Mouse (Mus musculus) forebrain, embryonic 14.5 days (tissue): ENCODE results near the gene Myo1d. TPM values are rescaled to one million over a fixed set of nuclear protein-coding genes. Genes with fewer than 3 reads are reported as not detected.
A peak's percentile ranks its signal among the peaks of the same experiment; 100 is the strongest.

ENCODE experiments used
- ATAC-seq: fragments of 200-750 bp; cut with Nextera tagmentation; 2 replicates; pipeline ENCODE4 v1.8.0; 2017; ENCODE audit warnings: mild to moderate bottlenecking, moderate library complexity
- DNase-seq: peaks from one replicate; pipeline ENCODE4 v3.0.0-alpha.2; 2015; ENCODE audit warnings: low spot score
- H3K27ac ChIP-seq: fragments of 300-500 bp; sonication (generic); 2 replicates; pipeline ENCODE4 v1.5.1; 2014; ENCODE audit warnings: low read depth, mild to moderate bottlenecking, control low read depth, low read length, moderate library complexity
- H3K27me3 ChIP-seq: fragments of 300-500 bp; sonication (generic); replicated peaks from 2 replicates; pipeline ENCODE4 v1.6.1; 2014; ENCODE audit warnings: low read length, control low read depth, mixed read lengths; ENCODE audit not compliant: control insufficient read depth, insufficient read depth
- H3K36me3 ChIP-seq: fragments of 300-500 bp; sonication (generic); 2 replicates; pipeline ENCODE4 v1.6.1; 2014; ENCODE audit warnings: low read length, control low read depth; ENCODE audit not compliant: control insufficient read depth, insufficient read depth
- H3K4me1 ChIP-seq: fragments of 300-500 bp; sonication (generic); 2 replicates; pipeline ENCODE4 v1.6.1; 2014; ENCODE audit warnings: antibody characterized with exemption, low read length, control low read depth; ENCODE audit not compliant: control insufficient read depth, insufficient read depth
- H3K4me2 ChIP-seq: fragments of 300-500 bp; sonication (generic); 2 replicates; pipeline ENCODE4 v1.6.1; 2014; ENCODE audit warnings: mild to moderate bottlenecking, control low read depth, low read length
- H3K4me3 ChIP-seq: fragments of 300-500 bp; sonication (generic); 2 replicates; pipeline ENCODE4 v1.5.1; 2014; ENCODE audit warnings: low read depth, low read length, control low read depth
- H3K9ac ChIP-seq: fragments of 300-500 bp; sonication (generic); 2 replicates; pipeline ENCODE4 v1.6.1; 2014; ENCODE audit warnings: mild to moderate bottlenecking, low read length, control low read depth, moderate library complexity
- H3K9me3 ChIP-seq: fragments of 300-500 bp; sonication (generic); replicated peaks from 2 replicates; pipeline ENCODE4 v1.6.1; 2016; ENCODE audit warnings: low read length, control low read depth, mixed read lengths; ENCODE audit not compliant: control insufficient read depth
- WGBS: fragments of 180-500 bp; shearing (Covaris S2); extraction: QIAGEN DNeasy Blood & Tissue Kit; methylation state at CpG from one replicate; pipeline ENCODE4 v1.1.7; 2014; 5-methylcytosine and 5-hydroxymethylcytosine counted together
- polyA plus RNA-seq: library from polyadenylated mRNA; unstranded; fragments of >200 nt; fragmentation: Nextera tagmentation; extraction: Ambion mirVana; gene quantifications from 2 replicates; pipeline ENCODE4 v1.2.1, GENCODE M21; 2014

Myo1d gene
- polyA plus RNA-seq, 1 experiment from 2014 or later = 1.3 TPM

DNA sequence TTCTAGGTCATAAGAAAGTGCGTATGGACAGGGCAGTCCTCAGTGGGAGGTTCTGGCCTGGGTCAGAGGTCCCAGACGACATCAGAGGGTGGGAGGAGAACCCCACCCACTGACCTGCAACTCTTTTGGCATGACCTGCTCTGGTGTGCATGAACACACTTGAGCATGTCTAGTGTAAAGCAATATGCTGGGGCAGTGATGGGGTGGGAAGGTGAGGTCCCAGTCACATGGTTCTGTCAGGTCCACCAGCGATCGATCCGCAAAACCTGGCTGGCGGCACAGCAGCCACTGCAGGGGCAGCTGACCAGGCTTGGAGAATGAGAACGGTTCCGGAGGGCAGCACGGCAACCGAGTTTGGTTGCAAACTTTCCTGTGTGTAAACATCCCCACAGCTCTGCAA is 297.5 kb downstream of the Myo1d start:
- 77% methylated on average over 10 of the region's 10 CpGs for WGBS
- Histone ChIP-seq H3K9ac (0 out of 2 replicates have a peak overlapping the region, but pooled peaks have one; percentile 35), H3K27ac (no peak overlapping the region; the same call in 1 of the 2 replicates), H3K4me1 (peaks cover 47% of the 10 kb centered on the region), H3K27me3 (no peaks in the 10 kb centered on the region), H3K36me3 (peaks cover 43% of the 10 kb centered on the region), H3K9me3 (no peaks in the 10 kb centered on the region), H3K4me2 (peak overlapping the region; percentile 82), H3K4me3 (peak overlapping the region; percentile 6; the same call in 1 of the 2 replicates)
- ATAC-seq (no peak), DNase-seq (no peak)

DNA sequence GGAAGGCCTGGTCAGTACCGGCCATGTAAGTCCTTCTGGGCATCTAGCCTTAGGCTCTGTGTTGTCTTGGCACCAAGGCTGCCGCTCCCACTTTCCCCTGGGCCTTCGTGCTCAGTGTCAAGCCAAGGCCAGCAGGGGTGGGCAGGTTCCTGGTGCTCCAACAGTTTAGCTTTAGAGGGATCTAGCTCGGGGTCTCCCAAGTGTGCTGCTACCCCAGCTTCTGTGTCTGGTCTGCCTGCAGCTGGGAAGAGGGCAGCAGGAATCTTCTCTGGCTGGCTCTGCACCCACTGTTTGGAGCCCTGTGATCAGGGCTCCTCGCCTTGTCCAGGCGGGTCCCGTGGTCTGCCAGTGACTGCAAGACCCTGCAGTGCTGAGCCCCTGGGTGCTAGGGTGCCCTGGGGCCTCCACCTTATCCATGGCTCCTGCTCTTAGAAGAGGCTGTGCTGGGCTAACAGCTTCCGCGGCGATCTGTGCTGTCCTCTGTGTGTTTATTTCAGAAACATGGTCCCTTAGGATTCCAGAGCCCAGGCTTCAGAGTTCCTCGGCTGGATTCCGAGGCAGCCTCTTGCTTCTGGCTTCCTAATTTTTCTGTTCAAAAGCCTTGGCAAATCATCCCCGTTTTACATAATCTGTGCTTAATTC is 298.3 kb downstream of the Myo1d start:
- peaks cover 43% of the 10 kb centered on the region for H3K36me3 ChIP-seq
- H3K9me3 ChIP-seq = no peaks in the 10 kb centered on the region
- peak overlapping the region; percentile 82 for H3K4me2 ChIP-seq
- no peak overlapping the region for H3K27ac ChIP-seq
- H3K9ac ChIP-seq = peak overlapping the region; percentile 57
- DNase-seq (no peak), ATAC-seq (no peak)
- peaks cover 46% of the 10 kb centered on the region for H3K4me1 ChIP-seq
- no peaks in the 10 kb centered on the region for H3K27me3 ChIP-seq
- WGBS = 76% methylated on average over 13 of the region's 13 CpGs
- H3K4me3 ChIP-seq = peak overlapping the region; percentile 89

DNA sequence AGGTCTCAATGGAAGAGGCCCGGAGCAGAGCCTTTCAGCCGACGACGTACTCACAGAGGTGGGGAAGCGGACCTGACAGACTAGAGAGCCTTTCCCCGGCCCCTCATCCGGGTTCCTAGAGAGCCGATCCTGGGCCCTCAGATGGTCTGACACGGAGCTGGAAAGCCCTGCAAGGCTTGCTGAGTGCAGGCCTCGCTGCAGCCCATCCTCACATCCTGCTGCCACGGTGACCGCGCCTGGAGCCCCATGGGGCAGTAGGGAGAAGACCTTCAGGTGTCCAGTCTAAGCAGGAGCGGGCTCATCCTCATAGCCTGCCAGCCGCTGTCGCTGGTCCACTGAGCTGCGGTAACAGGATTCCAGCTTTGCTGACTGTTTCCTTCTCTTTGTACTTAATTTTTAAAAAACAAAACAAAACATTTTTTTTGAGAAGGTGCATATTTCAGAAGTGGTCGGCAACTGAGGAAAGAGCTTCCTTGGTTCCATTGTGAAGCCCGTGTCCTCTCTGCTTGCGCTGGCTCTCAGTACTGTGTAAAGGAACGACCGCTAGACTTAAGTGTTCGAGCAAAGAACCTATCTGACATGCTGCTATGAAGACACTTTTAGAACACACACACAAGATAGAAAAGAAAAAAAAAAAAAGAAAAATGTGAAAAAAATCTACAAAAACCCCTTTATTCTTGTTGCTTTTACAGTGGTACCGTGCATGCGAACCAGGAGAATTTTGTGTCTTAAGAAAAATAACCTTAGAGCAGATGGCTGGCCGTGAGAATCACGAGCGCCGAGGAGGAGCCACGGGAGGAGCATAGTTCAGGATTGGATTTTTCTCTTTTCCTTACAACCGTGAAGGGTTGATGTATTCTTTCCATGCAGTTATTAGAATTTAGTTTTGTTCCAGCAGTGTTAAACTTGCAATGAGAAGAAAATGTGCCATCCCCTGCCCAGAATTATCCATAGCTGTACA is 299.6 kb downstream of the Myo1d start:
- H3K27me3 ChIP-seq = no peaks in the 10 kb centered on the region
- WGBS = 68% methylated on average over 31 of the region's 31 CpGs
- peak overlapping the region; percentile 99 for H3K27ac ChIP-seq
- no peak for DNase-seq
- H3K36me3 ChIP-seq = peaks cover 43% of the 10 kb centered on the region
- peak overlapping the region; percentile 82 for H3K4me2 ChIP-seq
- H3K9ac ChIP-seq = peak overlapping the region; percentile 99
- H3K4me1 ChIP-seq = peaks cover 48% of the 10 kb centered on the region
- no peaks in the 10 kb centered on the region for H3K9me3 ChIP-seq
- no peak for ATAC-seq
- peak overlapping the region; percentile 89 for H3K4me3 ChIP-seq

DNA sequence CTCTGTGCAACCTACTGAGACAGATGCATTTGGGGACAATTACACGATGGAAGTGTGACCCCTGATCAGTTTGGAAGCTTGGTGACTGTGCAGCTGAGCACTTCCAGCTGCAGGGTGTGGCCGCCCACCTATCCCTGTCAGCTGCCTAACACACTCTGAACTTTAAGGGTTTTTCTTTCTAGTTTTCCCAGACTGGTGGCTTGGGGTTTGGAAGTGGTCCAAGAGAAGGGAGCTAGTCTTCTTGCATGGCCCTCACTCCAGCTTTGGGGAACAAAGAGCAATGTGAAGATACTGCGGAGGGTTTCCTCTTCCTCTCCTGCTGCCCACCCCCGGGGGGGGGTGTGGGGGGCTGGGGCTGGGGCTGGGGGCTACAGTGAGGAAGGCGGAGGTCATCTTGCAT is 300.4 kb downstream of the Myo1d start:
- peak overlapping the region; percentile 99 for H3K9ac ChIP-seq
- H3K36me3 ChIP-seq = peaks cover 44% of the 10 kb centered on the region
- no peaks in the 10 kb centered on the region for H3K9me3 ChIP-seq
- no peaks in the 10 kb centered on the region for H3K27me3 ChIP-seq
- 53% methylated on average over 3 of the region's 5 CpGs for WGBS
- peaks cover 40% of the 10 kb centered on the region for H3K4me1 ChIP-seq
- DNase-seq (peak; percentile 62), ATAC-seq (no peak)
- H3K4me3 ChIP-seq = peak overlapping the region; percentile 89
- H3K4me2 ChIP-seq = peak overlapping the region; percentile 82
- peak overlapping the region; percentile 99 for H3K27ac ChIP-seq

DNA sequence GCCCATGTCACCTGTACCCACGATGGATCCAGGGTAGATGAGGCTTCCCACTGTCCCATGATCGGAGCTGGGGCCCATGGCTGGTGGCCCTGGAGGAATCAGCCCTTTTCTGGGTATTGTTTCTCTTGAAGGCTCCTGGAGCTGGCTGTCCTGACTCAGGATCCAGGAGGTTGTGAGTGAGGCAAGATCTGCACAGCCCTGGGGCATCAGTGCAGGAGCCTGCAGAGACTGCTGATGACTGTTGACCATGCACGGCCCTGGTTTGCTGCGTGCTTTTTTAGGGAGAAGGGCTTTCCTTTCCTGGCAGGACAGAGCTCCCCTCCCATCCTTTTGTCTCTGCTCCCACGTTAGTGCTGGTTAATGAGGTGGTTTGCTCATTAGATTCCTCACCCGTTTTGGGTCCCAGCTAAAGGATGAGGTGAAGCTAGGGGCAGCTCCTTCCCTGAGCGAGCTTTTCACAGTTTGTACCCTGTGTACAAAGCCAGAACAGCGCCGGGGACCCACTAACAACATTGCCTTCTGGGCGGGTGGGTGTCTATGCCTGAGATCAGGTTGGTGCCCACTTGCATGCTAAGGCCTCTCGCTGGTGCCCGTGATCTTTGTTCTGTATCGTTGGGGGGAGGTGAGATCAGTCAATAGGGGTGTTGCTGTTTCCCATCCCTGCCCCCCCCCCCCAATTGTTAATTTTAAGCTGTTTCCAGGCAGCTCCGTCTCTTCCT is 301.0 kb downstream of the Myo1d start:
- H3K4me3 ChIP-seq = peak overlapping the region; percentile 89
- H3K4me2 ChIP-seq = peak overlapping the region; percentile 82
- 15% methylated on average over 14 of the region's 14 CpGs for WGBS
- H3K27ac ChIP-seq = peak overlapping the region; percentile 99
- ATAC-seq (no peak), DNase-seq (peak; percentile 43)
- peak overlapping the region; percentile 99 for H3K9ac ChIP-seq
- H3K4me1 ChIP-seq = peaks cover 35% of the 10 kb centered on the region
- no peaks in the 10 kb centered on the region for H3K9me3 ChIP-seq
- peaks cover 49% of the 10 kb centered on the region for H3K36me3 ChIP-seq
- no peaks in the 10 kb centered on the region for H3K27me3 ChIP-seq

DNA sequence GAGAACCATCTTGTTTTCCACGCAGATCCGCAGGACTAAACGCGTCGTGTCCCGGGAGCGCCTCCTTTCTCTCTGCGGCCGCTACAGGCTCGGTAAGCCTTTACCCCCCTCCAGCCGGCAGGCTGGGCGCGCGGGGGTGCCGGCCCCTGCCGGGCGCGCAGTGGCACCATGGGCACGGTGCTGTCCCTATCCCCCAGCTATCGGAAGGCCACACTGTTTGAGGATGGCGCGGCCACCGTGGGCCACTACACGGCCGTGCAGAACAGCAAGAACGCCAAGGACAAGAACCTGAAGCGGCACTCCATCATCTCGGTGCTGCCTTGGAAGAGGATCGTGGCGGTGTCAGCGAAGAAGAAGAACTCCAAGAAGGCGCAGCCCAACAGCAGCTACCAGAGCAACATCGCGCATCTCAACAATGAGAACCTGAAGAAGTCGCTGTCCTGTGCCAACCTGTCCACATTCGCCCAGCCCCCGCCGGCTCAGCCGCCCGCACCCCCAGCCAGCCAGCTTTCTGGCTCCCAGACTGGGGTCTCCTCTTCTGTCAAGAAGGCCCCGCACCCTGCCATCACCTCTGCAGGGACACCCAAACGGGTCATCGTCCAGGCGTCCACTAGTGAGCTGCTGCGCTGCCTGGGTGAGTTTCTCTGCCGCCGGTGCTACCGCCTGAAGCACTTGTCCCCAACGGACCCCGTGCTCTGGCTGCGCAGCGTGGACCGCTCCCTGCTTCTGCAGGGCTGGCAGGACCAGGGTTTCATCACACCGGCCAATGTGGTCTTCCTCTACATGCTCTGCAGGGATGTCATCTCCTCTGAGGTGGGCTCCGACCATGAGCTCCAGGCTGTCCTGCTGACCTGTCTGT is 302.3 kb downstream of the Myo1d start:
- DNase-seq = peak; percentile 50
- 13% methylated on average over 53 of the region's 55 CpGs for WGBS
- H3K9ac ChIP-seq = peak overlapping the region; percentile 99
- peaks cover 55% of the 10 kb centered on the region for H3K36me3 ChIP-seq
- ATAC-seq = peak; percentile 33
- no peaks in the 10 kb centered on the region for H3K9me3 ChIP-seq
- H3K4me1 ChIP-seq = peaks cover 26% of the 10 kb centered on the region
- H3K4me2 ChIP-seq = peak overlapping the region; percentile 82
- H3K27me3 ChIP-seq = no peaks in the 10 kb centered on the region
- H3K27ac ChIP-seq = peak overlapping the region; percentile 99
- peak overlapping the region; percentile 89 for H3K4me3 ChIP-seq

DNA sequence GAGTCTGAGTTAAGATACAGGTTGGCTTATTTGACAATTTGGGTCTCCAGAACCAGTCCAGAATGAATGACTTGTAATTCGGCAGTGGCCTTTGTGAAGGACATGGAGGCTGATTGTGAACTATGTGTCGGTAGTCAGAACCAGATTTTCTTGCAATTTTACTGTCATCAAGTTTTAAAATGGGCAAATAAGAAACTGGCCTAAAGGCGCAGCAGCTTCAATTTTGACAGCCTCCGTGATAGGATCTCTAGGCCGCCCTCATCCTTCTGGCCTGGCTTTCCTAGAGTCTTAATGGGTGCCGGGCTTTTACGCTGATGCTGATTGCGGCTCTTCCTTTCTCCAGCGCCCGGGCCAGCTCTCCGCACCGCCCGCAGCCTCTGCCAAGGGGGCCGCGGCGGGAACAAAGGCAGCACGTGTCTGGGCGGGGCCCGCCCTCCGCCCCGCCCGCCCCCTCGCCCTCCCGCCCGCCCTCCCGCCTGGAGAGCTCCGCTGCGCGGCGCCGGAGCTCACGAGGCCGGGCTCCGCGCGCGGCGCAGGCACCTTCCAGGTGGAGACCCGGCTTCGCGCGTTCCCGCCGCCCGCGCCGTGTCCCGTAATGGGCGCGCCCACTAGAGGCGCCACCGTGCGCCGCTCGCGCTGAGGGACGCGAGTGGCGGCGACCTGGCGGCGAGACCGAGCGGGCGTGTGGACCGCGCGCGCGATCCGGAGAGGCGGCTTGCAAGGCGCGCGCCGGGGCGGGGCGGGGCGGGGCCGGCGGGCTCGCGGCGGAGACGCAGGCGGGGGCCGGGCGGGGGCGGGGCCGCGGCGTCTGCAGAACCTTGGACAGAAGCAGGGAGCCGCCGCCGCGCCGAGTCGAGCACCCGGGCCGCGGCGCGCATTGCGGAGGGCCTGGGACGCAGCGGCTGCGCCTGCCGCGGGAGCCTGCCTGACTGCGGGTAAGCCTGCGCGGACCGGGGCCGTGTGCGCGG is 303.3 kb downstream of the Myo1d start, which contains the start of gene Cdk5r1:
Gene Cdk5r1 (plus strand): TSS at position 802 of the 968 bp plus-strand sequence.
- Histone ChIP-seq H3K27ac (peak within 1 kb of the TSS; percentile 99), H3K9ac (peak within 1 kb of the TSS; percentile 99), H3K4me1 (peaks cover 23% of the 10 kb centered on the region), H3K9me3 (no peaks in the 10 kb centered on the region), H3K4me3 (peak within 1 kb of the TSS; percentile 89), H3K36me3 (peaks cover 56% of the 10 kb centered on the region), H3K27me3 (no peaks in the 10 kb centered on the region), H3K4me2 (peak within 1 kb of the TSS; percentile 82)
- peak; percentile 97 for DNase-seq
- WGBS = 1% methylated on average over 49 of the region's 116 CpGs
- ATAC-seq = peak; percentile 91
